Mouse (Mus musculus) olfactory bulb, adult 2 months (tissue): ENCODE data around the gene Arglu1. TPM values are rescaled to one million over a fixed set of nuclear protein-coding genes. Genes with fewer than 3 reads are reported as not detected.

ENCODE experiments used
- H3K27ac ChIP-seq: fragments of 200-500 bp; 2 replicates; pipeline ENCODE4 v1.5.1; 2012; ENCODE audit warnings: low read depth, low read length; ENCODE audit not compliant: insufficient read depth
- H3K4me1 ChIP-seq: fragments of 200-500 bp; 2 replicates; pipeline ENCODE4 v1.6.1; 2012; ENCODE audit warnings: low read length; ENCODE audit not compliant: control insufficient read depth, insufficient read depth
- H3K4me3 ChIP-seq: fragments of 200-500 bp; 2 replicates; pipeline ENCODE4 v1.5.1; 2012; ENCODE audit warnings: mild to moderate bottlenecking, low read depth, low read length, moderate library complexity; ENCODE audit not compliant: insufficient read depth
- CTCF ChIP-seq: fragments of 200-500 bp; IDR thresholded peaks from 2 replicates; pipeline ENCODE4 v1.5.1; 2012; ENCODE audit warnings: low read depth, mild to moderate bottlenecking, low read length, moderate library complexity; ENCODE audit not compliant: insufficient read depth
- POLR2A ChIP-seq: fragments of 200-500 bp; IDR thresholded peaks from 2 replicates; pipeline ENCODE4 v1.6.1; 2012; ENCODE audit warnings: mild to moderate bottlenecking, low read depth, low read length, moderate library complexity; ENCODE audit not compliant: insufficient read depth
- WGBS: fragments of 180-500 bp; shearing (Covaris S2); methylation state at CpG from one replicate; pipeline ENCODE4 v1.1.7; 2018; 5-methylcytosine and 5-hydroxymethylcytosine counted together
- polyA plus RNA-seq: library from polyadenylated mRNA; stranded (reverse); fragments of >200 nt; gene quantifications from 2 replicates; pipeline ENCODE4 v1.2.4, GENCODE M21; 2012; ENCODE audit warnings: low replicate concordance; ENCODE audit not compliant: missing spikeins, insufficient read depth, insufficient read length

Arglu1 gene
- polyA plus RNA-seq, 1 experiment, result 1,185 TPM

GRCm38 (mm10) chr8:8653906-8654489, 36.3 kb downstream of the Arglu1 start:
- TF ChIP-seq CTCF (no peak), POLR2A (no peak)
- Histone ChIP-seq H3K4me1 (peaks cover 14% of the 10 kb centered on the region), H3K27ac (no peak overlapping the region), H3K4me3 (no peak overlapping the region)
- WGBS, result 59% methylated on average over 12 of the region's 12 CpGs

- H3K27ac ChIP-seq, result no peak overlapping the region
- no peak for TF ChIP-seq CTCF
- no peak for TF ChIP-seq POLR2A
- H3K4me3 ChIP-seq, result no peak overlapping the region
- peaks cover 14% of the 10 kb centered on the region for H3K4me1 ChIP-seq
- WGBS, result 54% methylated on average over 5 of the region's 5 CpGs
Observed at GRCm38 (mm10) chr8:8653343-8653742, 37.0 kb downstream of the Arglu1 start.

GRCm38 (mm10) chr8:8652388-8652787, 37.9 kb downstream of the Arglu1 start:
- no peak overlapping the region for H3K27ac ChIP-seq
- 87% methylated on average over 4 of the region's 4 CpGs for WGBS
- peaks cover 17% of the 10 kb centered on the region for H3K4me1 ChIP-seq
- H3K4me3 ChIP-seq, result no peak overlapping the region
- TF ChIP-seq POLR2A, result no peak

GRCm38 (mm10) chr8:8649944-8650343, 40.4 kb downstream of the Arglu1 start:
- WGBS, result 60% methylated on average over 8 of the region's 8 CpGs
- H3K4me3 ChIP-seq, result no peak overlapping the region
- H3K4me1 ChIP-seq, result peaks cover 12% of the 10 kb centered on the region
- no peak overlapping the region for H3K27ac ChIP-seq
- TF ChIP-seq POLR2A (no peak), CTCF (no peak)

- Histone ChIP-seq H3K27ac (no peak overlapping the region), H3K4me3 (no peak overlapping the region), H3K4me1 (peaks cover 12% of the 10 kb centered on the region)
- no peak for TF ChIP-seq CTCF
- TF ChIP-seq POLR2A, result no peak
- 85% methylated on average over 3 of the region's 3 CpGs for WGBS
Observed at GRCm38 (mm10) chr8:8649536-8649935, 40.8 kb downstream of the Arglu1 start.

GRCm38 (mm10) chr8:8648686-8649085, 41.6 kb downstream of the Arglu1 start:
- WGBS, result 74% methylated on average over 7 of the region's 7 CpGs
- Histone ChIP-seq H3K4me1 (peaks cover 14% of the 10 kb centered on the region), H3K27ac (no peak overlapping the region), H3K4me3 (no peak overlapping the region)
- TF ChIP-seq POLR2A (no peak), CTCF (no peak)

- WGBS, result 65% methylated on average over 7 of the region's 7 CpGs
- TF ChIP-seq CTCF, result no peak
- TF ChIP-seq POLR2A, result no peak
- Histone ChIP-seq H3K4me3 (no peak overlapping the region), H3K4me1 (peaks cover 14% of the 10 kb centered on the region), H3K27ac (no peak overlapping the region)
Observed at GRCm38 (mm10) chr8:8647824-8648223, 42.5 kb downstream of the Arglu1 start.

GRCm38 (mm10) chr8:8647319-8647718, 43.0 kb downstream of the Arglu1 start:
- H3K4me1 ChIP-seq, result peaks cover 14% of the 10 kb centered on the region
- 41% methylated on average over 3 of the region's 3 CpGs for WGBS
- H3K27ac ChIP-seq, result no peak overlapping the region
- TF ChIP-seq POLR2A (no peak), CTCF (no peak)
- H3K4me3 ChIP-seq, result no peak overlapping the region

- H3K27ac ChIP-seq, result no peak overlapping the region
- TF ChIP-seq CTCF, result no peak
- TF ChIP-seq POLR2A, result no peak
- no peak overlapping the region for H3K4me3 ChIP-seq
- peaks cover 12% of the 10 kb centered on the region for H3K4me1 ChIP-seq
- WGBS, result 66% methylated on average over 11 of the region's 11 CpGs
Observed at GRCm38 (mm10) chr8:8644160-8644915, 46.0 kb downstream of the Arglu1 start.

GRCm38 (mm10) chr8:8640264-8640588, 50.1 kb downstream of the Arglu1 start:
- H3K4me1 ChIP-seq, result peaks cover 7% of the 10 kb centered on the region; the same call in 1 of the 2 replicates
- no peak overlapping the region for H3K27ac ChIP-seq
- H3K4me3 ChIP-seq, result no peak overlapping the region
- TF ChIP-seq CTCF (no peak), POLR2A (no peak)
- WGBS, result 52% methylated on average over 4 of the region's 4 CpGs
